Mouse (Mus musculus): ENCODE measurements around the gene Slc9a6.

Slc9a6 gene

GRCm38 (mm10) chrX:56609623-56610317, at the start of gene Slc9a6:
Gene Slc9a6, plus strand, starts transcription at chrX:56609757.
- DNase-seq: peak; percentile 76

DNA sequence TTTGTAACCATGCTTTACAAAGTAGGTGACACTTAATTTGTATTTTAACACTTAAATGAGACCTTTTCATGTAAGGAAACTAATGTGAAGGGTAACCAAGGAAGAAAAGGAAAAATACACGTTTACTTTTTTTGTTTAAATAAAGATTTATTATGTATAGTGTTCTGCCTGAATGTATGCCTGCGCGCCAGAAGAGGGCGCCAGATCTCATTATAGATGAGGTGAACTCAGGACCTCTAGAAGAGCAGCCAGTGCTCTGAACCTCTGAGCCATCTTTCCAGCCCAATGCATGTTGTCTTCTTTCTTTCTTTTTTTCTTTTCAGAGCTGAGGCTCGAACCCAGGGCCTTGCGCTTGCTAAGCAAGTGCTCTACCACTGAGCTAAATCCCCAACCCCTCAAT, 37.1 kb upstream of the Slc9a6 start:
- DNase-seq: no peak

GRCm38 (mm10) chrX:56578200-56578599, 31.4 kb upstream of the Slc9a6 start:
- DNase-seq: no peak

- DNase-seq: no peak
Measured at GRCm38 (mm10) chrX:56597219-56597886, 12.2 kb upstream of the Slc9a6 start.

- peak; percentile 95 for DNase-seq
Measured at GRCm38 (mm10) chrX:56597887-56598640, 11.5 kb upstream of the Slc9a6 start, which contains the start of gene Mmgt1. Gene Mmgt1, minus strand, starts transcription at chrX:56598069.

- DNase-seq: no peak
Measured at GRCm38 (mm10) chrX:56606536-56606935, 3.0 kb upstream of the Slc9a6 start.

DNA sequence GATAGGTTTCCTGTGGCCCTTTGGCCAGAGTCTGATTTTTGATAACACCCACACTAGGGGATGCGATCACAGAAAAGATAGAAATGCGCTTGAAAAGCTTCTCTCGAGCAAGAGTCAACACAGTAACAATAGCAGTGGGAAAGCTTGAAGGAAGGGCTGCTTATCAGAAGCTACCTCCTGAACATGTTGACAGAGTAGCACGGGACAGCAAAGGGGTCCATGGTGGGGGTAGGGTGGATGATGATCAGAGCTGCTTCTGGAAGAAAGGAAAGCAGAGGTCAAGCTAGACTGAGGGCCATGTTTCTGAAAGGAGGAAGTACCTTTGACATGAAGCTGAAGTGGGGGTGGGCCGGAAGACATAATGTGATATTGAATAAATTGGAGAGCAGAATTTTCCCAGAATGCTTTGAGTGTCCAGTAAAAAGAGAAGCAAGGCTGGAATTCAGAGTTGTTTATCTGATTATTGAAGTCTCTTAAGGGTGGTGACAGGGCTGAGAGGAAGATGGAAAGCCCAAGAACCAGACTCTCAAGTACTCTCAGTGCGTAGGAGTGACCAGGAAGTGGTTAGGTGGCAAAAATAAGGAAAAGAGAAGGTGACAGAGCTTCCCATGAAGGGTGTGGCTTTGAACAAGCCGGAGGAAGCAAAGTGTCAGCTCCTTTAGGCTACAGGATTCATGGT, 2.4 kb upstream of the Slc9a6 start:
- DNase-seq: no peak

DNA sequence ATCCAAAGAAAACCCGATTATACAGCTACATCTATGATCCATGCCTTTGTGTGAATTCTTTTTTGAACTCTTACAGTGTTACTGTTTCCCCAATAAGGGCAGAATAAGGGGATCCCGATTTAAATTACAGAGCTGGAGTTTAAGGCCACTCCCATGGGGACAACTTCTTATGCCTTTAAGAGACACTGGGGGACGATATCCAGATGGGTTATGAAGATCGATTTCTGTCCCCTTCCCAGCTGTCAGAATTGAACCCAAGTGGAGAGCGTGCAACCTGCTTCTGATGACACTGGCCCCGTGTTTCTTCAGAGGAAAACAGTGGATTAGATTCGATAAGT, 303 bp upstream of the Slc9a6 start:
- no peak for DNase-seq

DNA sequence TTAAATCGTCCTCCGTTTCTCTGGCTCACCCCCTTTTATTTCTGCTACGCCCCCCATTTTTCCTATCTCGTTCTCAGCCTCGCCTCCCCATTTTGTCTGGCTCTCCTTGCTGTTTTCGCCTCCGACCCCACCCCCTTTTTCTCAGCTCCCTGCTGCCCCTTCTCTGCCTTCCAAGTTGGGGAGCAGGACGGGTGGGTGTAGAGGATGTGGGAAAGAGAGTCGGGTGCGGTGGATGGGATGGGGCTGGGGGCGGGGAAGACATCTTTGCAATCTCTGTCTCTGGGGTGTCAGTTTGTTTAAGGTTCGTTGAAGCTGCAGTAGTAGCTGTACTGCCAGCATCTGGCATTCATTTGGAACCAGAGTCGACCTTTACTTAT, 749 bp downstream of the Slc9a6 start:
- peak; percentile 5 for DNase-seq

DNA sequence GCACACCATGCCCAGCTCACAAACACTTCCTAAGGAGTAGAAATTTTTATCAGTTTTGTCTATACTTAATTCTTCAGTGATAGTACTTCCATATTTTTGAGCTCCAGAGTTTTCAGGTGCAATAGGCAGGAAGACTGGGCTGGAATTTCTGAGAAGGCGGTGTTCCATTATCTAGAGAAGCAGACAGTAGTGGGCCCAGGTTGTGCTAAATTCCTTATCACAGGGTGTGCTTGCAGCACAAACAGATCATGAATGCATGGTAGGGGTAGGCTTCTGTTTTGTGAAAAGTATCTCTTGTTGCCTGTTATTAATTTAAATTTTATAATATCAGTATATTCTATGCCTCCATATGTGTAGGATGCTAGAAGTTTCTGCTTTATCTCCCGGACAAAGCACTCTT, 5.7 kb downstream of the Slc9a6 start:
- no peak for DNase-seq

GRCm38 (mm10) chrX:56636185-56636584, 26.6 kb downstream of the Slc9a6 start:
- no peak for DNase-seq

DNA sequence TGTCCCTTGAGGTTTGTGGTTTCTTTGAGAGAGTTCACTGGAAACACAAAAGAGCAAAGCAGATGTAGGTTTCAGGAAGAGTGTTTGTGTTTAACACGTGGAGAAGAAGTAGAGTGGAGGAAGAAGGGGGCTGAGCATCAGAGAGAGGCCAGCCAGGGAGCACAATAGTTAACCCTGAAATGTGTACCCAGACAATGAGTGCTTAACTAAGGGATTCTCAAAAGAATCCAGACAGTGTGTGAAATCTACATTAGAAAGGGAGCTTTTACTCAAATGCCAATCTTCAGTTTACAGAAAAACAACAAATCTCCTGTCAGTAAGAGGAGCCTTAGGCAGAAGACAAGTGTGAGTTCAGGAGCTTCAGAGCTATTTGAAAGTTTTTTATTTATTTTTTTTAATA, 30.5 kb downstream of the Slc9a6 start:
- no peak for DNase-seq

DNA sequence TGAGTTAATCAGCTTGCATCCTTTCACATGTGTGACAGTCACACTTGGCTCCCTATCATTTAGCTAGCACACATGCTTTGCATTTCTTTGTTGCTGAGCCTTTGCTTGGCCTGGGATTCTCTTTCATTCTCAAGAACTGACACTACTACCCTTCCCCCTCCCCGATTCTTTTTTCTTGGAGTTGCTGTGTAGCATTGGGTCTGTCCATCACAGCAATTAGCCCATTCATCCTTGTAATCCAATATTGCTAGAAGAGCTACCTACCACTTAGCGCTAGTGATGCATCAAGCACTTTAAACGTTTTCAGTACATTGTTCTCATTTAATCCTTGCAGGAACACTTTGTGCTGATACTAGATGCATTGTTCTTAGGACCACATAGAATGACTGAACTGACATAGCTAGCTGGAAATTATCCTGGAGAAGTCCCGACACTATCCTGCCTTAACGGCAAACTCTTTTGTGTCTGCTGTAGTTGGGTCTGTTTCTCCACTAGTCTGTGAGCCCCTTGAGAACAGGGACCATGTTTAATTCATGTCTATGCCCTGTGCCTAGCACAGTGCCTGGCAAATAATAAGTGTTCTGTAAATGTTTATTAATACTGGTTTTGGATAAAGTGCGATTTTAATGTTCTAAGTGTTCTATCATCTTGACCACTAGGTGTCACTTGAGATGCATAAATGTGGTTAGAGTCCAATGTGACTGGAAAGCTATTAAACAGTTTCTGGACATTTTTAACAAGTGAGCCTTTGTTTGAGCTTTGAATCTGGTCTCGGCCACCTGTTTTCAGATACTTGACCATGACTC, 40.2 kb downstream of the Slc9a6 start:
- no peak for DNase-seq

GRCm38 (mm10) chrX:56650355-56650652, 40.7 kb downstream of the Slc9a6 start:
- DNase-seq: no peak

DNA sequence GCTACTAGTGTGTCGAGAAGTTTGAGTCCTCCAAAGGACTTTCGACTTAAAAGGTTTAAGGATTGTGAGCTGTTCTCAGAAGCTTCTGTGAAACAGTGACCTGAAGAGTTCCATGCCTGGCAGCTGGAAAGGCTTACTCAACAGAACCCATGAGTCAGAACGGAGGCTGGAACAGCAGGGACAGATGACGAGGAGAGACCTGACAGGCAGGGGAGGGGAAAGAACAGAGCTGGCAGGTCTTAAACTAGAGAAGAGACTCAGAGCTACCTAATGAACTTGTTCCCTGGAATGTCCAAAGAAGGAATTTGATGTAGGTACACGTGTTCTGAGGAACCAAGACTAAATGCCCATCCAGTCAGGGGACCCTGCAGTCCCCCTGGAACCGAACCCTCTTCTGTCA, 41.3 kb downstream of the Slc9a6 start:
- DNase-seq: no peak

DNA sequence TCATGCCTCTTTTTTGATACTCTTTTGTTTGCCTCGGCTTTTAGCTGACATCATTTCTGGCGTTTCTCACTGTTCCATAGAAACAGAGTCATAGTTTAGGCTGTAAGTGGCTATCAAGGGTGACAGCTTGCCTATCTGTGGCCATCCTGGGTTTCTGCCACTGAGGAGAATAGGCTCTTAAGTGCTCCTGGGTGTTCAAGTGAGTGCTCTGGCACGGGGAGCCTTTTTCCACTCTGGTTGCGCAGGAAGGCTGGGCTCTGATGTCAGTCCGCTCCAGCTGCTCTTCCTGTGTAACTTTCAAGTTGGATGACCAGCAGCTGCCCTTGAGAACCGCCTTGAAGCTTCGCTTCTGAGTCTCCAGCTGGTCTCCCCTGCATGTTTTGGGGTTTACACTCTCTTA, 42.2 kb downstream of the Slc9a6 start:
- DNase-seq: no peak

- no peak for DNase-seq
Measured at GRCm38 (mm10) chrX:56655686-56656085, 46.1 kb downstream of the Slc9a6 start.

DNA sequence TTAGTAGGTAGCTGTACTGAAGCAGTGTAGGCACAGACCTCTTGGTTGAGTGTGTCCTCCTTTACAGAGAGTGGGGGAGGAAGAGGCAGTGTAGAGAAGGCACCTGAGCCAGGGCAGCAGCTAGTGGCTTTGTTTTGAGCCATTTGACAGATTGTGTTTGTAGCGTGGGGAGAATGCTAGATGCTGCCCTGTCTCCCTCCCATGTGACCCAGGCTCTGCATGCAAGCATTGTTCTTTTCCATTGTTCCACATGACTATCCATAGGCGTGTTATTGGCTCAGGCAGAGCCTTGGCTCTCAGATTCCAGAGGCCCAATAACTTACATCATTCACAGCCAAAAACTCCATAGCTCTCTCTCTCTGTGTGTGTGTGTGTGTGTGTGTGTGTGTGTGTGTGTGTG, 49.7 kb downstream of the Slc9a6 start:
- no peak for DNase-seq

- no peak for DNase-seq
Measured at GRCm38 (mm10) chrX:56661143-56661542, 51.6 kb downstream of the Slc9a6 start.

DNA sequence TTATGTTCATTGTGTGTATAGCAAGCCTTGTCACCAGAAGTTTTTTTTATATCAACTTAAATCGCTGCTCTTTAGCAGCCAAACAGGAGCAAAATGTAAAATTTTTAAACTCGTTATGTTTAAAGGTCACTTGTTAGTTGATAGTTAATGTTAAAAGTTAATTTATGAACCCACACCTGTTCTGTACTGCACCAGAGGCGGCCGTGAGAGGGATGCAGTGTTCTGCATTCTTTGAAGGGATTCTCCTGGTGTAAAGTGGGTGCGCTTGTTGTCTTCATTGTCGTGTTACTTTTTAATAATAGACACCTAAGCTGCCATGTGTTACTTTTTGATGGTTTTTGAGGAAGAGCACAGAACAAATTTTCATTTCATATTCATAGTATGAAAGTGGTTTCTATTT, 52.8 kb downstream of the Slc9a6 start:
- DNase-seq: no peak

GRCm38 (mm10) chrX:56663377-56663776, 53.8 kb downstream of the Slc9a6 start:
- no peak for DNase-seq

DNA sequence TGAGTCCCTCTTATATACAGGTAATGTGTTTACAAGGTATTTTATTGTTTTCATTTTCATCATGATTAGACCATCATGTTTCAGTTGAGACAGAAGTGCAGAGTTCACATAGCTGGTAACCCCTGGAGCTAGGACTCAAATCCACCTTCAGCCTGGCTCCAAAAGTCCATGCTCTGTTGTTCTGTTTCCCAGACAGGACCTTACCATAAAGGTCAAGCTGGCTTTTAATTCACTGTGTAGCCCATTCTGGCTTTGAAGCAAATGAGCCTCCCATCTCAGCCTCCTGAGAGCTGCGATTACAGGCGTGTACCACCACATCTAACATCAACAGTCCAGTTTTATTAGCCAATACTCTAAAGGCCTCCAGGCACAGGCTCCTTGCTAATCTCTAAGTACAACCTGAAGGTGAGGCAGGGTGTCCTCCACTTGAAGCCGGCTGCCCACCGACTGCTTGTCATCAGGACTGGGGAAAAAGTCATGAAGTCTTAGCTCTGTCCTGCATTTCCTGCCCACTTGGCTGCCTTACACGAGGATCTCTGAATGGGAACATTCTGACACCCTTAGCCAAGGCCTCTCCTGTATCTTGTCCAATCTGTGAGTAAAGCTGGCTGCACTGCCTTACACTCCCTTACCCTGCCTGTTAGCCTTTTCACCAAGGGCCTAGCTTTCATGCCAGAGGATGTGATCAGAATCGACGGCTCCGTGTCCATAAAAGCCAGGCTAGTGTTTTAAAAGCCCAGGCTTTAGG, 55.8 kb downstream of the Slc9a6 start:
- DNase-seq: no peak

All from right cerebral cortex, adult 18-20 months (tissue).